Mouse (Mus musculus) heart, embryonic 13.5 days (tissue): ENCODE results near the gene Gm12184. TPM values are rescaled to one million over a fixed set of nuclear protein-coding genes. Genes with fewer than 3 reads are reported as not detected.
"Not testable (repeated sequence)": the region's sequence is repeated elsewhere in the genome, so short reads cannot be mapped to it uniquely, and the experiment has no call there.

Experiments
- ATAC-seq: fragments of 200-750 bp; cut with Nextera tagmentation; 2 replicates; pipeline ENCODE4 v1.8.0; 2017; ENCODE audit warnings: moderate TSS enrichment; ENCODE audit not compliant: insufficient number of reproducible peaks, low FRiP score, low TSS enrichment; ENCODE audit errors: extremely low read depth
- H3K27ac ChIP-seq: fragments of 300-500 bp; sonication (generic); replicated peaks from 2 replicates; pipeline ENCODE4 v1.5.1; 2015; ENCODE audit warnings: moderate library complexity, mild to moderate bottlenecking, inconsistent platforms
- H3K27me3 ChIP-seq: fragments of 300-500 bp; sonication (generic); replicated peaks from 2 replicates; pipeline ENCODE4 v1.6.1; 2015; ENCODE audit warnings: mild to moderate bottlenecking, inconsistent platforms
- H3K36me3 ChIP-seq: fragments of 300-500 bp; sonication (generic); 2 replicates; pipeline ENCODE4 v1.6.1; 2015; ENCODE audit warnings: mild to moderate bottlenecking, inconsistent platforms
- H3K4me1 ChIP-seq: fragments of 300-500 bp; sonication (generic); 2 replicates; pipeline ENCODE4 v1.6.1; 2015; ENCODE audit warnings: inconsistent platforms
- H3K4me2 ChIP-seq: fragments of 300-500 bp; sonication (generic); 2 replicates; pipeline ENCODE4 v1.6.1; 2015; ENCODE audit warnings: inconsistent platforms, mild to moderate bottlenecking, moderate library complexity
- H3K4me3 ChIP-seq: fragments of 300-500 bp; sonication (generic); 2 replicates; pipeline ENCODE4 v1.5.1; 2015; ENCODE audit warnings: moderate library complexity, mild to moderate bottlenecking, inconsistent platforms
- H3K9ac ChIP-seq: fragments of 300-500 bp; sonication (generic); 2 replicates; pipeline ENCODE4 v1.6.1; 2015; ENCODE audit warnings: inconsistent platforms, mild to moderate bottlenecking, moderate library complexity
- H3K9me3 ChIP-seq: fragments of 300-500 bp; sonication (generic); 2 replicates; pipeline ENCODE4 v1.6.1; 2016; ENCODE audit warnings: inconsistent platforms
- WGBS: fragments of 180-500 bp; shearing (Covaris S2); methylation state at CpG from one replicate; pipeline ENCODE4 v1.1.7; 2015; ENCODE audit warnings: mixed read lengths; 5-methylcytosine and 5-hydroxymethylcytosine counted together
- polyA plus RNA-seq: library from polyadenylated mRNA; unstranded; fragments of >200 nt; fragmentation: Nextera tagmentation; extraction: Ambion mirVana; gene quantifications from 2 replicates; pipeline ENCODE4 v1.2.1, GENCODE M21; 2015

Gene Gm12184
- polyA plus RNA-seq, 1 experiment from 2014 or later = 1.2 TPM

DNA sequence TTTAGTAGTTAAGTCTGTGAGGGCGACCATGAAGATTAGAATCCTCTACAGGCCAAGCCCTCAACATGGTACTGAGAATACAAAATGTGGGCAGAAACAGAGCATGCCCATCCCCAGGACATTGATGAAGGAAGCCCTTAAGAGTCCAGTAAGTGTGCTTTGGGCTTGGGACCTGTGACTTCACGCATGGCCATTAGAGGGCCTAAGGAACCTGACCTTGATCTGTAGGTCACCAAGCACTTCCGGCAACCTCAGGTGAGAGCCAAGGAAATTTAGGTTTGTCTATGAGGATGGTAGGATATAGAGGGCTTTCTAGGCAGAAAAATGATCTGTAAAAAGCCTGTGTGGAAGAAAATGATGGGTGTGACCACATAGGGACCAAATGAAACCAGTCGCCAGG, 30.2 kb downstream of the Gm12184 start:
- WGBS = 74% methylated on average over 4 of the region's 4 CpGs
- no peak overlapping the region for H3K4me2 ChIP-seq
- H3K9ac ChIP-seq = no peak overlapping the region
- H3K36me3 ChIP-seq = peaks cover 3% of the 10 kb centered on the region
- H3K9me3 ChIP-seq = no peaks in the 10 kb centered on the region
- H3K27me3 ChIP-seq = no peaks in the 10 kb centered on the region
- peaks cover 31% of the 10 kb centered on the region for H3K4me1 ChIP-seq
- no peak overlapping the region for H3K4me3 ChIP-seq
- ATAC-seq = no peak
- no peak overlapping the region for H3K27ac ChIP-seq

DNA sequence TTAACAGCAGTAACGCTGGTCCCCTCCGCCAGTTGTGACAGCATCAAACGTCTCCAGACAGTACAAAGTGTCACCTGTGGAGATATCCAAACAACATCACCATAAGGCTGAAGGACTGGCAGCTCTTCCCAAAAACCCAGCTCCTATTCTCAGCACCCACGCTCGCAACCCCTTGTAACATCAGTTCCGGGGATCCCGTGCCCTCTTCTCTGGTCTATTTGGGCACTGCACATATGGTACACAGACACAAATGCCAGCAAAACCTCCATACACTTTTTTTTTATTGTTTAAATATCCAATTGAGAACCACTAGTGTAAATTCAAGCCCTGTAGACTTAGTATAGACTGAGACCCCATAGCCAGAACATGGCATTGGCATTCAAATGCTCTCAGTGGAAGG, 31.2 kb downstream of the Gm12184 start:
- Histone ChIP-seq H3K36me3 (no peaks in the 10 kb centered on the region), H3K27me3 (no peaks in the 10 kb centered on the region), H3K4me1 (peaks cover 33% of the 10 kb centered on the region), H3K9me3 (no peaks in the 10 kb centered on the region), H3K9ac (no peak overlapping the region), H3K4me2 (no peak overlapping the region), H3K27ac (no peak overlapping the region), H3K4me3 (no peak overlapping the region)
- no peak for ATAC-seq
- 90% methylated on average over 7 of the region's 7 CpGs for WGBS

DNA sequence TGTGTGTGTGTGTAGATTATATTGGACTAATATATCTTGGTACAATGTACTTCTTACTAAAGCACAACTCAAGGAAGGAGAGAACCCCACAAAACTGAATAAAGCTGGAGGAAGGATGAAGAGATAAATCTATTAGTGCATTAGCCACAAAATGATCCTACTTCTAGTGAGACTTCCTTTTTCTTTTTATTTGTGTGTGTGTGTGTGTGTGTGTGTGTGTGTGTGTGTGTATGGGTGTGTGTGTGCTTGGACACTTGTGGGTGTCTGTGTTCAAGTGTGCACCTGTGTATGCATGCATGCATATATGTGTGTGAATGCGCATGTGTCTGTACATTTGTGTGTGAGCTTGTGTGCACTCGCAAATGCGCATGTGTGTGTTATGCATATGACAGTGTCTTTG, 33.3 kb downstream of the Gm12184 start:
- Histone ChIP-seq H3K27ac (no peak overlapping the region), H3K36me3 (no peaks in the 10 kb centered on the region), H3K9me3 (no peaks in the 10 kb centered on the region), H3K9ac (no peak overlapping the region), H3K4me2 (no peak overlapping the region), H3K4me3 (no peak overlapping the region), H3K27me3 (no peaks in the 10 kb centered on the region), H3K4me1 (peaks cover 26% of the 10 kb centered on the region)
- no peak for ATAC-seq
- WGBS = 93% methylated on average over 3 of the region's 3 CpGs

DNA sequence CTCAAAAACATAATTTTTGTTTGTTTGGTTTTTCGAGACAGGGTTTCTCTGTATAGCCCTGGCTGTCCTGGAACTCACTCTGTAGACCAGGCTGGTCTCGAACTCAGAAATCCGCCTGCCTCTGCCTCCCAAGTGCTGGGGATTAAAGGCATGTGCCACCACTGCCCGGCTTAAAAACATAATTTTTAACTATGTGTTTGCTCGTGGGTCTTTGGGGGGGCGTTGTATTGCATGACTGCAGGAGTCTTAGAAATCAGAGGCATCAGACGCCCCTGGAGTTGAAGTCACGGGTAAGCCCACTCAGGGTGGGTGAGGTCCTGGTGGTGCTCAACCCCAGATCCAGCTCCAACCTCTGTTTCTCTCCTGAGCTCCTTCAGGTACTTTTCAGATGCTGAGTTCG, 34.6 kb downstream of the Gm12184 start:
- H3K9ac ChIP-seq, H3K9me3 ChIP-seq, H3K27me3 ChIP-seq, ATAC-seq, H3K36me3 ChIP-seq, H3K4me2 ChIP-seq, H3K4me3 ChIP-seq, H3K27ac ChIP-seq: not testable (repeated sequence)
- peaks cover 16% of the 10 kb centered on the region for H3K4me1 ChIP-seq
- WGBS = 84% methylated on average over 9 of the region's 9 CpGs

DNA sequence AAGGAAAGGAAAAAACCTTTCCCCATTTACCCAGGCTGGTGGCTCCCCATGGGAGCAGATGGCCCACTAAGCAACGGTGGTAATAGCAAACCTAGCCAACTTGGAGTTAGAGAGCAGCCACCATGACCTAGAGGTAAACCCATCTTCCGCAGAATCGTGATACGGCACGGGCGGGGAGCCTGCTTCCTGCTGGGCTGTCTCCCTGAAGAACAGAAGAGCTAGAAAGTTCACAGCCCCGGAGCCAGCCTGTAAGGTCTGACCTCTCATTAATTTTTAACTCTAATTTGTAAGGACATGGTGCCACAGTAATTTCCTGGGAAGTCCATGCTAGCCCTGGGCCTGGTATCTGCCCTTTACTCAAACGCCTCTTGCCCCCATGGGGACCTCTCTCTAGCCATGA, 35.5 kb downstream of the Gm12184 start:
- Histone ChIP-seq H3K27me3 (no peaks in the 10 kb centered on the region), H3K36me3 (no peaks in the 10 kb centered on the region), H3K9ac (0 out of 2 replicates have a peak overlapping the region, but pooled peaks have one; percentile 44), H3K9me3 (no peaks in the 10 kb centered on the region), H3K4me3 (no peak overlapping the region), H3K4me2 (peak overlapping the region; percentile 33), H3K4me1 (peaks cover 14% of the 10 kb centered on the region), H3K27ac (no peak overlapping the region)
- no peak for ATAC-seq
- 44% methylated on average over 8 of the region's 8 CpGs for WGBS

DNA sequence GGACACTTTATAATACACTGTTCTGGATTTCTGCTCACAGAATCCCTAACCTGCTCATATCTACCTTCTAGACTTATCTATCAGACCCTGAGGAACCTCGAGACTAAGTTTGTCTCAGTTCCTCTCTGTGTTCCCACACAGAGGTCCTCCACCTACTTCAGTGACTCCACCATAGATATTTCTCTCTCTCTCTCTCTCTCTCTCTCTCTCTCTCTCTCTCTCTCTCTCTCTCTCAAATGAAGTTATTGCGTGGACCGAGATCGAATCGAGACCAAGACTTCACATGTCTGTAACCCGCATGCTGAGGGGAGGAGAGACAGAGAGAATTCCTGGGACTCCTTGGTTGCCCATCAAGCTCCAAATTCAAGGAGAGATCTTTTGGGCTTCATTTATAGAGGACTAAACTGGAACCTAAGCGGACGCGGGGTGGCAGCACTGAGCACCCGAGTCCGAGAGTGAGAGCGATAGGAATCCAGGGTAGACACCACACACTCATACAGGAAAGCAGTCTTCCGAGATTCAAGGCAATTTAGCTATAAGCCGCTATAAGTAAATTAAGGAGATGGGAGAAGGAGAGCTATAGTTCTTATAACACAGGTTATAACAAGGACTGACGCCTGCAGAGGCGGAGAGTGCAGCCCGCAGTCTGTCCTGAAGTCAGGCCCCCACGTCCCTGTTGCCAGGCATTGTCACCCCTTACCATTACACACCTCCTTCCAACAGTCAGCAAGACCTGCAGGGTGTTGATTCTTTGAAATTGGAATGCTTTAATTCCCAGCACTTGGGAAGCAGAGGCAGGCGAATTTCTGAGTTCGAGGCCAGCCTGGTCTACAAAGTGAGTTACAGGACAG, 36.3 kb downstream of the Gm12184 start:
- H3K27me3 ChIP-seq = no peaks in the 10 kb centered on the region
- peak overlapping the region; percentile 76 for H3K9ac ChIP-seq
- H3K4me2 ChIP-seq = peak overlapping the region; percentile 71
- no peaks in the 10 kb centered on the region for H3K36me3 ChIP-seq
- peak overlapping the region; percentile 40 for H3K4me3 ChIP-seq
- no peaks in the 10 kb centered on the region for H3K9me3 ChIP-seq
- peaks cover 14% of the 10 kb centered on the region for H3K4me1 ChIP-seq
- WGBS = 11% methylated on average over 20 of the region's 20 CpGs
- ATAC-seq = no peak
- H3K27ac ChIP-seq = no peak overlapping the region

DNA sequence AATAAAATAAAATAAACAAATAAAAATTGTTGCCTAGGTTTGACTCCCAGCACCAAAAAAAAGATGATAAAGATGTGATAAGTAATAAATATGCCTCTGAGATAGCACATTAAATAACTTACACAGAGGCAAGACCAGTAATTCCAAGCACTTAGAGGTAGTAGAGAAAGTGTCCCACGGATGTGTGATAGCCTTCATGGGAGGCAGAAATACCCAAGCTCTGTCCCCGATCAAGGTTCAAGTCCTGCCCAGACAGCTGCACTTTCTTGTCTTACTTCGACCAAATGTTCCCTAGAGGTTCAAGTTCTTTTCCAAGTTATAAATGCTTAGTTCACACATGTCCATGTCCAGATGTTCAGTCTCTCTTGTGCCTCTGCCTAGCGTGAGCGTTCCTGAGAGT, 37.2 kb downstream of the Gm12184 start:
- H3K36me3 ChIP-seq = no peaks in the 10 kb centered on the region
- H3K27me3 ChIP-seq = no peaks in the 10 kb centered on the region
- H3K4me2 ChIP-seq = peak overlapping the region; percentile 75
- no peak overlapping the region for H3K9ac ChIP-seq
- WGBS = 81% methylated on average over 5 of the region's 5 CpGs
- peak overlapping the region; percentile 53; the same call in 1 of the 2 replicates for H3K4me3 ChIP-seq
- H3K4me1 ChIP-seq = peaks cover 14% of the 10 kb centered on the region
- ATAC-seq = no peak
- H3K27ac ChIP-seq = no peak overlapping the region
- no peaks in the 10 kb centered on the region for H3K9me3 ChIP-seq

DNA sequence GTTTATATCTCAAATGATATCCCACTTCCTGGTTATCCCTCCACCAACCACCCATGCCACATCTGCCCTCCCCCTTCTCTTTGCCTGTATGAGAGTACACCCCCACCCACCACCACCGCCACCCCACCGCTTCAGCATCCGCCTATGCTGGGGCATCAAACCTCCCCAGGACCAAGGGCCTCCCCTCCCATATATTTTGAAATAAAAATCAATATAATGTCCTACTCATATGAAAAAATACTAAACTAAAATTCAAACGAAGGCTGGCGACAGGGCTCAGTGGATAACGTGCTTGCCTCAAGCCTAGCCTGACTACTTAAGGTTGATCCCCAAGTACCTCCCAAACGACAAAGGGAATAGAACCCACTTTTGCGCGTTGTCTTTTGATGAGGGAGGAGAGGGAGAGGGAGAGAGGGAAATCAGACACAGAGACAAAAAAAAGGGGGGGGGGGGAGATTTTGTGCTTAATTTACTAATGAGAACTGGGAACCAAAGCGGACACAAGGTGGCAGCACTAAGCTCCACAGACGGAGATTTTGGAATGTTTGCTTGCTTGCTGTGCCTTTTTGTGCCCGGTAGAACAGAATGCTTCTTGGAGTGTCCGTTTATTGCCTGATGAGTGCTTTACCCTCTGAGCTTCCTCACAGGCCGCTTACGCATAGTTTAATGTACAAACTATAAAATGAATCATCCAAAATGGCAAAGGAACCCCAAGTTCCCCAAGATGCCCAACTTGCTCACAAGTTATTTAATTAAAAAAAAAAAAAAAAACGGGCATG, 38.0 kb downstream of the Gm12184 start:
- Histone ChIP-seq H3K27ac (0 out of 2 replicates have a peak overlapping the region, but pooled peaks have one; percentile 32), H3K4me3 (peak overlapping the region; percentile 53), H3K36me3 (no peaks in the 10 kb centered on the region), H3K9me3 (no peaks in the 10 kb centered on the region), H3K4me2 (peak overlapping the region; percentile 75), H3K4me1 (peaks cover 14% of the 10 kb centered on the region), H3K27me3 (no peaks in the 10 kb centered on the region), H3K9ac (peak overlapping the region; percentile 77)
- WGBS = 9% methylated on average over 16 of the region's 16 CpGs
- ATAC-seq = no peak

DNA sequence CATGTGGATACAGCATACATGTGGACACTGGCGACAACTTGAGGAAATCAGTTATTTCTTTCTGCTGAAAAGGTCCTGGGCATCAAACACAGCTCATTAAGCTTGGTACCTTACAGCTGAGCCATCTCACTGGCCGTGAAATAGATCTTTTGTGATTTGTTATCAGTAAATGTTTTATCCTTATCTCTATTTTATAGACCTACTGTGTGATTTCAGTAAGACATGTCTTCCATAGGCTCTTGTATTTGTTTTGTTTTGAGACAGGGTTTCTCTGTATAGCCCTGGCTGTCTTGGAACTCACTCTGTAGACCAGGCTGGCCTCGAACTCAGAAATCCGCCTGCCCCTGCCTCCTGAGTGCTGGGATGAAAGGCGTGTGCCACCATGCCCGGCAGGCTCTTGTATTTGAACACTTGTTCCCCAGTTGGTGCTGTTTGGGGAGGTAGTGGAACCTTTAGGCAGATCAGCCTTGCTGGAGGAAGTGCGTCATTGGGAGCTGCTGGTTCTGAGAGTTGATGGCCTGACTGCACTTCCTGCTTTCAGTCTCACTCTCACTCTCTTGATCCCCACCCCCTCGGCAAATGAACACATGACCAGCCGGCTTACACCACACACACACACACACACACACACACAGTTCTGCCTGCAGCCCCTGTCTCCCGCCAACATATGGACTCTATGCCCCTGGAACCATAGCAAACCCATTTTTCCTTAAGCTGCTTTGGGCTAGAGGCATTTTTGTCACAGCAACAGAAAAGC, 38.8 kb downstream of the Gm12184 start:
- H3K9me3 ChIP-seq = no peaks in the 10 kb centered on the region
- H3K27me3 ChIP-seq = no peaks in the 10 kb centered on the region
- peak overlapping the region; percentile 77 for H3K9ac ChIP-seq
- peaks cover 14% of the 10 kb centered on the region for H3K4me1 ChIP-seq
- H3K4me2 ChIP-seq = peak overlapping the region; percentile 75
- 45% methylated on average over 10 of the region's 10 CpGs for WGBS
- H3K27ac ChIP-seq = 0 out of 2 replicates have a peak overlapping the region, but pooled peaks have one; percentile 32
- ATAC-seq = no peak; the same call in 1 of the 2 replicates
- peak overlapping the region; percentile 53 for H3K4me3 ChIP-seq
- no peaks in the 10 kb centered on the region for H3K36me3 ChIP-seq

DNA sequence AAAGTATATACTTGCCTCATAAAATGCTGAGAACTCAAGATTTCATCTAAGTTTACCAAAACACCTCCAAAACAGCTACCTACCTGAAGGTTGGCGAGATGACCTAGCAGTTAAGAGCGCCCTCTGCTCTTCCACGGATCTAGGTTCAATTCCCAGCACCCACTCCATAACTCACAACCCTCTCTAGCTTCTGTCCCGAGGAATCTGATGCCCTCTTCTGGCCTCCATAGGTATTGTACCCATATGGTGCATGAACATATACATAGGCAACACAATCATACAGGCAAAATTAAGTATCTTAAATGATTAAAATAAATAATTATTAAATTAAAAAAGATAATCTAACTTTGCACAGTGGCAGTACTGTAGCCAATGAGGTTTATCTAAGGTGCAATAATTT, 44.2 kb downstream of the Gm12184 start:
- H3K27me3 ChIP-seq = no peaks in the 10 kb centered on the region
- 79% methylated on average over 4 of the region's 4 CpGs for WGBS
- H3K4me3 ChIP-seq = no peak overlapping the region
- H3K9me3 ChIP-seq = no peaks in the 10 kb centered on the region
- no peak overlapping the region for H3K27ac ChIP-seq
- no peak overlapping the region for H3K9ac ChIP-seq
- no peak overlapping the region for H3K4me2 ChIP-seq
- H3K4me1 ChIP-seq = no peaks in the 10 kb centered on the region
- no peaks in the 10 kb centered on the region for H3K36me3 ChIP-seq
- no peak for ATAC-seq

DNA sequence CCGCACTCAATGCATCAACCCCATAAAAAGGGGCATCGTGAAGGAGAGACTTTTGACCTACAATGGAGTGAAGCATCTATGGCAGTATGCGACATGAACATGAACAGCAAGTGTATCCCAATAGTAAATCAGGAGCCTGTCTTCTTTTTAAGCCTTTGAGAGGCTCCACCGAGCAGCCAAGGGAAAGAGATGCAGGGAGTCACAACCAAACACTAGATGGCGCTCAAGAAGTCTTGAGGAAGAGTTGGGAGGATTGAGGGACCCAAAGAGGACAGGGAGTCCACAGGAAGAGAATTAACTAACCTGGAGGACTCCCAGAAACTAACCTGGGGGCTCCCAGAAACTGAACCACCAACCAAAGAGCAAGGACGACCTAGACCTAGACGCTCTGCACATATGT, 47.0 kb downstream of the Gm12184 start:
- Histone ChIP-seq H3K27me3 (no peaks in the 10 kb centered on the region), H3K4me1 (no peaks in the 10 kb centered on the region), H3K36me3 (no peaks in the 10 kb centered on the region), H3K4me3 (no peak overlapping the region), H3K27ac (no peak overlapping the region), H3K9ac (no peak overlapping the region), H3K4me2 (no peak overlapping the region), H3K9me3 (no peaks in the 10 kb centered on the region)
- 35% methylated on average over 7 of the region's 7 CpGs for WGBS
- no peak for ATAC-seq
